Mouse (Mus musculus): ENCODE measurements around the gene Kif27. TPM values are rescaled to one million over a fixed set of nuclear protein-coding genes. Genes with fewer than 3 reads are reported as not detected.

The Kif27 gene
- polyA plus RNA-seq, 1 experiment from 2014 or later, result 2.3 TPM

- WGBS, result 80% methylated on average over 2 of the region's 2 CpGs
Observed at GRCm38 (mm10) chr13:58389324-58389951, 30.5 kb upstream of the Kif27 start.

DNA sequence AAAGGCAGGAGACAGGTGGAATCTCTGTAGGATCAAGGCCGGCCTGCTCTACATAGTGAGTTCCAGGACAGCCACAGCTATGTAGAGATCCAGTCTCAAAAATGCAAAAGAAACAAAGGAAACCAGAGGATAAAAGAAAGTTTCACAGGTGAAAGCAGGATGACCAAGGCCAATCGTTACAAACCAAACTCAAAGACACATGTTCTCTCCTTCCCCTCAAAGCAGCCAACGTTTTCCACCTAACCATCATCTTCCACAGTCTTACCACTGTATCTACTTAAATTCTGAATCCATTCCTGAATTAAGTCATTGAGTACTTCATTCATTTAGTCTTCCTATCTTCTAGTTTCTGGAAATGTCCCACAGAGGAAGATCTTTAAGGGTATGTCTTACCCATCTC, 29.5 kb upstream of the Kif27 start:
- 45% methylated on average over 3 of the region's 3 CpGs for WGBS
- Histone ChIP-seq H3K9ac (replicated peaks; ENCODE audit: low read length) (no peak overlapping the region), H3K4me1 (ENCODE audit: control insufficient read depth, insufficient read depth, low read length) (peaks cover 4% of the 10 kb centered on the region; the same call in 1 of the 2 replicates), H3K4me3 (replicated peaks; ENCODE audit: low read depth, low read length) (no peak overlapping the region), H3K36me3 (ENCODE audit: control insufficient read depth, insufficient read depth, low read length) (peaks cover 34% of the 10 kb centered on the region), H3K27me3 (ENCODE audit: control insufficient read depth, insufficient read depth, low read length) (no peaks in the 10 kb centered on the region), H3K9me3 (ENCODE audit: control insufficient read depth, low read length) (no peaks in the 10 kb centered on the region), H3K4me2 (ENCODE audit: low read length) (no peak overlapping the region), H3K27ac (replicated peaks; ENCODE audit: low read depth, low read length) (no peak overlapping the region)
- DNase-seq (no peak), ATAC-seq (ENCODE audit: low FRiP score, low TSS enrichment) (no peak; the same call in 1 of the 2 replicates)

More at GRCm38 (mm10) chr13:58389324-58389951, 30.5 kb upstream of the Kif27 start:
- H3K4me3 ChIP-seq (replicated peaks; ENCODE audit: low read depth, low read length), result no peak overlapping the region
- no peak overlapping the region for H3K27ac ChIP-seq (replicated peaks; ENCODE audit: low read depth, low read length)
- no peaks in the 10 kb centered on the region for H3K4me1 ChIP-seq (ENCODE audit: control insufficient read depth, insufficient read depth, low read length)
- H3K4me2 ChIP-seq (ENCODE audit: low read length), result no peak overlapping the region
- DNase-seq, result no peak
- H3K36me3 ChIP-seq (ENCODE audit: control insufficient read depth, insufficient read depth, low read length), result peaks cover 45% of the 10 kb centered on the region
- no peak for ATAC-seq (ENCODE audit: low FRiP score, low TSS enrichment)
- no peak overlapping the region for H3K9ac ChIP-seq (replicated peaks; ENCODE audit: low read length)
- no peaks in the 10 kb centered on the region for H3K9me3 ChIP-seq (ENCODE audit: control insufficient read depth, low read length)
- H3K27me3 ChIP-seq (ENCODE audit: control insufficient read depth, insufficient read depth, low read length), result no peaks in the 10 kb centered on the region

DNA sequence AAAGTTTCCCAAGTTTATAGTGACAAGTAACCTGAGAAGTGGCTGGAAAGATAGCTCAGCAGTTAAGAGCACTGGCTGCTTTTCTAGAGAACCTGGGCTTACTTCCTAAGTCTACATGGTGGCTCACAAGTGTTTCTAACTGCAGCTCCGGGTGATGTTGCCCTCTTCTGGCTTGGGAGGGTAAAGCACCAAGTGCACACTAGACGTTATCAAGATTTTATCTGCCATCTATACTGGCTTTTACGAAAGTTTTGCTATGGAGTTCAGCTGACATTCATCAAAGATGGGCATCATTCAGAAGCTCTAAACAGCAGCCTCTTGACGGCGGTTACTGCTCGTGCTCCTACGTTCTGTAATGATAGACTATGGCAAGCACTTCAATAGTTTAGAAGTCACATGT, 29.0 kb upstream of the Kif27 start:
- ATAC-seq (ENCODE audit: low FRiP score, low TSS enrichment), result no peak

DNA sequence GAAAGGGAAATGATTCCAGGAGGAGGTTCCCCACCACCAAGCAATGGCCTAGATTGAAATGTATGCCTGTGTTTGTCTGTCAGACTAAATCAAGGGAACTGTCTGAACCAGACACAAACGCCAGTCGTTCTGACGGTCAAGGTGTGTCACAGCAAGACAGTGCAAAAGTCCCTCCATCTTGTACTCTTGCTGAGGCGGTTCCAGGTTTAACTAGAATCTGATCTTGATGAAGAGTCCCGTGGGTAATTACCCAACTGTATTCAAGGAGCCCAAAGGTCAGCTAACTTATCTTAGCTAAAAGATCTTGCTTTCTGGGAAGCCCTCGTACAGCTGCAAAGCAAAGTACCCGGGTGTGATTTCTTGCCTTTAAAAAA, 26.6 kb upstream of the Kif27 start:
- no peak for DNase-seq
- H3K4me1 ChIP-seq (ENCODE audit: control insufficient read depth, insufficient read depth, low read length), result peaks cover 4% of the 10 kb centered on the region; the same call in 1 of the 2 replicates
- peaks cover 30% of the 10 kb centered on the region for H3K36me3 ChIP-seq (ENCODE audit: control insufficient read depth, insufficient read depth, low read length)
- H3K4me2 ChIP-seq (ENCODE audit: low read length), result peak overlapping the region; percentile 92
- peak overlapping the region; percentile 69 for H3K9ac ChIP-seq (replicated peaks; ENCODE audit: low read length)
- H3K9me3 ChIP-seq (ENCODE audit: control insufficient read depth, low read length), result peaks cover 10% of the 10 kb centered on the region
- no peak overlapping the region for H3K27ac ChIP-seq (replicated peaks; ENCODE audit: low read depth, low read length)
- H3K4me3 ChIP-seq (replicated peaks; ENCODE audit: low read depth, low read length), result peak overlapping the region; percentile 71
- WGBS, result 87% methylated on average over 7 of the region's 7 CpGs
- no peaks in the 10 kb centered on the region for H3K27me3 ChIP-seq (ENCODE audit: control insufficient read depth, insufficient read depth, low read length)
- no peak for ATAC-seq (ENCODE audit: low FRiP score, low TSS enrichment)

More for the DNA sequence above, 29.0 kb upstream of the Kif27 start:
- H3K36me3 ChIP-seq (ENCODE audit: control insufficient read depth, insufficient read depth, low read length), result peaks cover 31% of the 10 kb centered on the region
- no peak overlapping the region for H3K4me3 ChIP-seq (replicated peaks; ENCODE audit: low read depth, low read length)
- WGBS, result 15% methylated on average over 7 of the region's 7 CpGs
- H3K27ac ChIP-seq (replicated peaks; ENCODE audit: low read depth, low read length), result no peak overlapping the region
- DNase-seq, result peak; percentile 87
- H3K9ac ChIP-seq (replicated peaks; ENCODE audit: low read length), result no peak overlapping the region
- peaks cover 4% of the 10 kb centered on the region; the same call in 1 of the 2 replicates for H3K4me1 ChIP-seq (ENCODE audit: control insufficient read depth, insufficient read depth, low read length)
- no peak overlapping the region for H3K4me2 ChIP-seq (ENCODE audit: low read length)
- H3K27me3 ChIP-seq (ENCODE audit: control insufficient read depth, insufficient read depth, low read length), result no peaks in the 10 kb centered on the region
- no peaks in the 10 kb centered on the region for H3K9me3 ChIP-seq (ENCODE audit: control insufficient read depth, low read length)

- Histone ChIP-seq H3K27ac (replicated peaks; ENCODE audit: low read depth, low read length) (no peak within 1 kb of the TSS), H3K9me3 (ENCODE audit: control insufficient read depth, low read length) (peaks cover 14% of the 10 kb centered on the region), H3K4me2 (ENCODE audit: low read length) (peak within 1 kb of the TSS; percentile 92), H3K36me3 (ENCODE audit: control insufficient read depth, insufficient read depth, low read length) (peaks cover 26% of the 10 kb centered on the region), H3K4me1 (ENCODE audit: control insufficient read depth, insufficient read depth, low read length) (peaks cover 4% of the 10 kb centered on the region; the same call in 1 of the 2 replicates), H3K27me3 (ENCODE audit: control insufficient read depth, insufficient read depth, low read length) (no peaks in the 10 kb centered on the region), H3K4me3 (replicated peaks; ENCODE audit: low read depth, low read length) (peak within 1 kb of the TSS; percentile 71), H3K9ac (replicated peaks; ENCODE audit: low read length) (peak within 1 kb of the TSS; percentile 69)
- ATAC-seq (ENCODE audit: low FRiP score, low TSS enrichment) (peak; percentile 75; the same call in 1 of the 2 replicates), DNase-seq (peak; percentile 80)
- 2% methylated on average over 80 of the region's 80 CpGs for WGBS
Observed at GRCm38 (mm10) chr13:58384779-58385546, 26.0 kb upstream of the Kif27 start, which contains the start of gene 2210016F16Rik. TSS of gene 2210016F16Rik (minus strand) at chr13:58385225.

GRCm38 (mm10) chr13:58384371-58384770, 25.4 kb upstream of the Kif27 start:
- Histone ChIP-seq H3K27me3 (ENCODE audit: control insufficient read depth, insufficient read depth, low read length) (no peaks in the 10 kb centered on the region), H3K4me3 (replicated peaks; ENCODE audit: low read depth, low read length) (peak overlapping the region; percentile 71), H3K27ac (replicated peaks; ENCODE audit: low read depth, low read length) (no peak overlapping the region), H3K36me3 (ENCODE audit: control insufficient read depth, insufficient read depth, low read length) (peaks cover 21% of the 10 kb centered on the region), H3K9ac (replicated peaks; ENCODE audit: low read length) (peak overlapping the region; percentile 69), H3K9me3 (ENCODE audit: control insufficient read depth, low read length) (peaks cover 18% of the 10 kb centered on the region), H3K4me1 (ENCODE audit: control insufficient read depth, insufficient read depth, low read length) (peaks cover 4% of the 10 kb centered on the region; the same call in 1 of the 2 replicates), H3K4me2 (ENCODE audit: low read length) (peak overlapping the region; percentile 92)
- WGBS, result 50% methylated on average over 11 of the region's 11 CpGs
- ATAC-seq (ENCODE audit: low FRiP score, low TSS enrichment), result no peak
- DNase-seq, result no peak

- DNase-seq, result no peak
Observed at GRCm38 (mm10) chr13:58373153-58373470, 14.2 kb upstream of the Kif27 start.

GRCm38 (mm10) chr13:58372278-58373152, 13.6 kb upstream of the Kif27 start:
- Histone ChIP-seq H3K36me3 (ENCODE audit: control insufficient read depth, insufficient read depth, low read length) (no peaks in the 10 kb centered on the region), H3K4me1 (ENCODE audit: control insufficient read depth, insufficient read depth, low read length) (no peaks in the 10 kb centered on the region), H3K9me3 (ENCODE audit: control insufficient read depth, low read length) (no peaks in the 10 kb centered on the region), H3K27ac (replicated peaks; ENCODE audit: low read depth, low read length) (no peak overlapping the region), H3K4me2 (ENCODE audit: low read length) (no peak overlapping the region), H3K9ac (replicated peaks; ENCODE audit: low read length) (no peak overlapping the region), H3K4me3 (replicated peaks; ENCODE audit: low read depth, low read length) (no peak overlapping the region), H3K27me3 (ENCODE audit: control insufficient read depth, insufficient read depth, low read length) (no peaks in the 10 kb centered on the region)
- DNase-seq, result no peak
- 90% methylated on average over 5 of the region's 5 CpGs for WGBS
- ATAC-seq (ENCODE audit: low FRiP score, low TSS enrichment), result no peak

More at GRCm38 (mm10) chr13:58373153-58373470, 14.2 kb upstream of the Kif27 start:
- Histone ChIP-seq H3K27me3 (ENCODE audit: control insufficient read depth, insufficient read depth, low read length) (no peaks in the 10 kb centered on the region), H3K9ac (replicated peaks; ENCODE audit: low read length) (no peak overlapping the region), H3K36me3 (ENCODE audit: control insufficient read depth, insufficient read depth, low read length) (no peaks in the 10 kb centered on the region), H3K4me3 (replicated peaks; ENCODE audit: low read depth, low read length) (no peak overlapping the region), H3K4me1 (ENCODE audit: control insufficient read depth, insufficient read depth, low read length) (no peaks in the 10 kb centered on the region), H3K27ac (replicated peaks; ENCODE audit: low read depth, low read length) (no peak overlapping the region), H3K9me3 (ENCODE audit: control insufficient read depth, low read length) (no peaks in the 10 kb centered on the region), H3K4me2 (ENCODE audit: low read length) (no peak overlapping the region)
- WGBS, result 89% methylated on average over 2 of the region's 2 CpGs
- no peak for ATAC-seq (ENCODE audit: low FRiP score, low TSS enrichment)
